Mouse (Mus musculus) testis, adult 2 months (tissue): Measurements from ENCODE around the gene Ralgapa2. TPM values are rescaled to one million over a fixed set of nuclear protein-coding genes. Genes with fewer than 3 reads are reported as not detected.

Experiments
- H3K27ac ChIP-seq: fragments of 200-500 bp; 2 replicates; pipeline ENCODE4 v1.5.1; 2012; ENCODE audit warnings: low read depth, low read length; ENCODE audit not compliant: control insufficient read depth, insufficient read depth
- H3K27me3 ChIP-seq: fragments of 200-500 bp; 2 replicates; pipeline ENCODE4 v1.6.1; 2012; ENCODE audit warnings: mild to moderate bottlenecking, low read length, moderate library complexity; ENCODE audit not compliant: control insufficient read depth, insufficient read depth
- H3K36me3 ChIP-seq: fragments of 200-500 bp; 2 replicates; pipeline ENCODE4 v1.6.1; 2012; ENCODE audit warnings: mild to moderate bottlenecking, low read length; ENCODE audit not compliant: control insufficient read depth, insufficient read depth
- H3K4me1 ChIP-seq: fragments of 200-500 bp; 2 replicates; pipeline ENCODE4 v1.6.1; 2012; ENCODE audit warnings: low read length; ENCODE audit not compliant: control insufficient read depth, insufficient read depth
- H3K4me3 ChIP-seq: fragments of 200-500 bp; 2 replicates; pipeline ENCODE4 v1.5.1; 2012; ENCODE audit warnings: low read depth, mild to moderate bottlenecking, low read length, moderate library complexity, mixed read lengths; ENCODE audit not compliant: control insufficient read depth
- CTCF ChIP-seq: fragments of 200-500 bp; IDR thresholded peaks from 2 replicates; pipeline ENCODE4 v1.5.1; 2012; ENCODE audit warnings: low read depth, mild to moderate bottlenecking, inconsistent platforms, low read length, moderate library complexity; ENCODE audit not compliant: control insufficient read depth, insufficient read depth, insufficient replicate concordance
- POLR2A ChIP-seq: fragments of 200-500 bp; IDR thresholded peaks from 2 replicates; pipeline ENCODE4 v1.6.1; 2012; ENCODE audit warnings: low read depth, mild to moderate bottlenecking, inconsistent platforms, low read length, moderate library complexity; ENCODE audit not compliant: control insufficient read depth
- polyA plus RNA-seq: library from polyadenylated mRNA; depleted of rRNA; stranded (reverse); fragments of >200 nt; gene quantifications from 2 replicates; pipeline ENCODE4 v1.2.3, GENCODE M21; 2012

The Ralgapa2 gene
- polyA plus RNA-seq, 1 experiment: 8.8 TPM

GRCm38 (mm10) chr2:146457494-146457893, 54.6 kb downstream of the Ralgapa2 start:
- H3K27ac ChIP-seq: no peak overlapping the region
- H3K4me3 ChIP-seq: no peak overlapping the region
- H3K4me1 ChIP-seq: no peaks in the 10 kb centered on the region
- H3K27me3 ChIP-seq: no peaks in the 10 kb centered on the region
- TF ChIP-seq POLR2A (no peak), CTCF (no peak)
- no peaks in the 10 kb centered on the region for H3K36me3 ChIP-seq

GRCm38 (mm10) chr2:146456612-146457011, 55.5 kb downstream of the Ralgapa2 start:
- no peak overlapping the region for H3K27ac ChIP-seq
- H3K4me3 ChIP-seq: no peak overlapping the region
- H3K4me1 ChIP-seq: no peaks in the 10 kb centered on the region
- H3K27me3 ChIP-seq: no peaks in the 10 kb centered on the region
- TF ChIP-seq POLR2A: no peak
- no peak for TF ChIP-seq CTCF
- no peaks in the 10 kb centered on the region for H3K36me3 ChIP-seq

- H3K36me3 ChIP-seq: no peaks in the 10 kb centered on the region
- H3K4me3 ChIP-seq: no peak overlapping the region
- no peak for TF ChIP-seq CTCF
- no peak for TF ChIP-seq POLR2A
- H3K27ac ChIP-seq: no peak overlapping the region
- no peaks in the 10 kb centered on the region for H3K27me3 ChIP-seq
- H3K4me1 ChIP-seq: no peaks in the 10 kb centered on the region
Measured at GRCm38 (mm10) chr2:146456062-146456461, 56.1 kb downstream of the Ralgapa2 start.

- Histone ChIP-seq H3K27ac (no peak overlapping the region), H3K36me3 (no peaks in the 10 kb centered on the region), H3K4me3 (no peak overlapping the region), H3K4me1 (no peaks in the 10 kb centered on the region), H3K27me3 (no peaks in the 10 kb centered on the region)
- TF ChIP-seq CTCF (no peak), POLR2A (no peak)
Measured at GRCm38 (mm10) chr2:146444009-146444408, 68.1 kb downstream of the Ralgapa2 start.

GRCm38 (mm10) chr2:146443291-146443875, 68.8 kb downstream of the Ralgapa2 start:
- TF ChIP-seq POLR2A (no peak), CTCF (no peak)
- Histone ChIP-seq H3K27me3 (no peaks in the 10 kb centered on the region), H3K4me3 (no peak overlapping the region), H3K4me1 (no peaks in the 10 kb centered on the region), H3K27ac (no peak overlapping the region), H3K36me3 (no peaks in the 10 kb centered on the region)

- no peak overlapping the region for H3K4me3 ChIP-seq
- no peaks in the 10 kb centered on the region for H3K4me1 ChIP-seq
- no peak overlapping the region for H3K27ac ChIP-seq
- H3K27me3 ChIP-seq: no peaks in the 10 kb centered on the region
- TF ChIP-seq CTCF (no peak), POLR2A (no peak)
- H3K36me3 ChIP-seq: no peaks in the 10 kb centered on the region
Measured at GRCm38 (mm10) chr2:146441711-146442110, 70.4 kb downstream of the Ralgapa2 start.

- no peak overlapping the region for H3K4me3 ChIP-seq
- H3K27ac ChIP-seq: no peak overlapping the region
- H3K36me3 ChIP-seq: peaks cover 2% of the 10 kb centered on the region; the same call in 1 of the 2 replicates
- TF ChIP-seq CTCF (no peak), POLR2A (no peak)
- no peaks in the 10 kb centered on the region for H3K27me3 ChIP-seq
- no peaks in the 10 kb centered on the region for H3K4me1 ChIP-seq
Measured at GRCm38 (mm10) chr2:146428751-146429150, 83.4 kb downstream of the Ralgapa2 start.
